ENCODE assay signal across 18 mouse cellular contexts in genomic region chr19:28534964-28535363, GRCm38 (mm10).
DNase-seq lines count a peak whose midpoint lies in the region; ATAC-seq and TF ChIP-seq lines count a peak whose summit lies in the region.
"Had no signal": no experiment of that assay in that cellular context is flagged by ENCODE, and none has a peak within 500 bp of the region (broad histone marks: within the 10 kb centered on the region; RNA-seq: fewer than 3 reads in every experiment).

No protein-coding gene starts in this region.

- no peaks in the 10 kb centered on the region for H3K27me3 ChIP-seq in midbrain, embryonic 10.5 days (ENCODE audit: low read depth, poor library complexity, severe bottlenecking)
- no peaks in the 10 kb centered on the region for H3K27me3 ChIP-seq in midbrain, embryonic 11.5 days (ENCODE audit: control insufficient read depth, insufficient read depth, low read length)
- H3K27me3 ChIP-seq: embryonic facial prominence, embryonic 12.5 days; forebrain, embryonic 13.5 days had no signal

- H3K4me3 ChIP-seq in layer of hippocampus, adult 2 months = no peak overlapping the region
- H3K4me3 ChIP-seq in midbrain, embryonic 10.5 days = no peak overlapping the region
- H3K4me3 ChIP-seq in midbrain, embryonic 11.5 days (ENCODE audit: low read depth, low read length) = no peak overlapping the region
- H3K4me3 ChIP-seq: embryonic facial prominence, embryonic 10.5 days; embryonic facial prominence, embryonic 12.5 days; forebrain, embryonic 13.5 days had no signal

- TF ChIP-seq POLR2A in brain, embryonic 14.5 days (IDR thresholded peaks at IDR 0.05; ENCODE audit: borderline replicate concordance, extremely low read depth, insufficient read depth, insufficient read length, poor library complexity, severe bottlenecking) = no peak

- H3K9ac ChIP-seq in midbrain, embryonic 11.5 days (ENCODE audit: low read length) = no peak overlapping the region
- H3K9ac ChIP-seq: embryonic facial prominence, embryonic 12.5 days; forebrain, embryonic 13.5 days had no signal

- 0 out of 2 replicates have a peak, but pooled peaks cover 5% of the 10 kb centered on the region for H3K9me3 ChIP-seq in midbrain, embryonic 10.5 days (replicated peaks)
- H3K9me3 ChIP-seq in midbrain, embryonic 11.5 days (ENCODE audit: control insufficient read depth, low read length) = no peaks in the 10 kb centered on the region
- H3K9me3 ChIP-seq: embryonic facial prominence, embryonic 10.5 days; embryonic facial prominence, embryonic 12.5 days; forebrain, embryonic 13.5 days had no signal

- H3K36me3 ChIP-seq in midbrain, embryonic 10.5 days = peaks cover 9% of the 10 kb centered on the region
- no peaks in the 10 kb centered on the region for H3K36me3 ChIP-seq in midbrain, embryonic 11.5 days (ENCODE audit: control insufficient read depth, insufficient read depth, low read length)
- H3K36me3 ChIP-seq: embryonic facial prominence, embryonic 12.5 days had no signal

- H3K4me1 ChIP-seq in midbrain, embryonic 10.5 days = 0 out of 2 replicates have a peak, but pooled peaks cover 8% of the 10 kb centered on the region
- H3K4me1 ChIP-seq in midbrain, embryonic 11.5 days (ENCODE audit: control insufficient read depth, insufficient read depth, low read length) = no peaks in the 10 kb centered on the region
- H3K4me1 ChIP-seq: embryonic facial prominence, embryonic 12.5 days had no signal

- 78% methylated on average over 12 of the region's 12 CpGs for WGBS in midbrain, embryonic 10.5 days
- 65% methylated on average over 12 of the region's 12 CpGs for WGBS in midbrain, embryonic 11.5 days

- TF ChIP-seq CTCF in layer of hippocampus, adult 2 months (conservative IDR thresholded peaks at IDR 0.05) = no peak
- no peak for TF ChIP-seq CTCF in brain, embryonic 14.5 days (IDR thresholded peaks at IDR 0.05; ENCODE audit: borderline replicate concordance, extremely low read depth, insufficient read depth, insufficient read length)

- ATAC-seq in midbrain, embryonic 11.5 days (ENCODE audit: low FRiP score) = no peak
- ATAC-seq: forebrain, embryonic 13.5 days; forebrain, embryonic 16.5 days had no signal

- DNase-seq in layer of hippocampus, adult 2 months (ENCODE audit: low spot score in 2 of 2) = no peak
- DNase-seq in layer of hippocampus, postnatal 36 days = no peak
- peak; percentile 18 for DNase-seq in midbrain, embryonic 10.5 days (ENCODE audit: low spot score)
- DNase-seq in midbrain, embryonic 11.5 days (ENCODE audit: low spot score, missing footprints) = no peak
- DNase-seq in brain, embryonic 14.5 days (ENCODE audit: low read depth) = peak; percentile 50
- no peak for DNase-seq in heart, postnatal 25 days (ENCODE audit: low spot score)
- DNase-seq: adrenal gland, adult 2 months; adrenal gland, postnatal 10 days; adrenal gland, postnatal 25 days; cerebellum, adult 11-12 months; cerebellum, adult 2 months; cerebellum, adult 9-10 months; cerebellum, postnatal 10 days; cerebellum, postnatal 25 days had no signal

- H3K27ac ChIP-seq in layer of hippocampus, adult 2 months = peak overlapping the region; percentile 69
- H3K27ac ChIP-seq in midbrain, embryonic 10.5 days (replicated peaks) = no peak overlapping the region
- H3K27ac ChIP-seq in midbrain, embryonic 11.5 days (ENCODE audit: low read depth, low read length) = no peak overlapping the region
- H3K27ac ChIP-seq: embryonic facial prominence, embryonic 10.5 days; embryonic facial prominence, embryonic 12.5 days; forebrain, embryonic 13.5 days had no signal

- H3K4me2 ChIP-seq in midbrain, embryonic 11.5 days = no peak overlapping the region
- H3K4me2 ChIP-seq: embryonic facial prominence, embryonic 12.5 days; forebrain, embryonic 13.5 days had no signal

- intact Hi-C loops in heart, postnatal 25 days (cut with DNase I) = loop anchor here (10.0 kb wide), 1 partner anchor 370 kb away; no protein-coding TSS in a partner anchor

Comparison
In these comparisons a context has a peak if more than half of its experiments do, and no peak if none do; other contexts are left out.
1. DNase-seq: peak in midbrain, embryonic 10.5 days (single experiment) and brain, embryonic 14.5 days (single experiment); none in layer of hippocampus, adult 2 months (0 of 2), layer of hippocampus, postnatal 36 days (0 of 2), midbrain, embryonic 11.5 days (single experiment) and heart, postnatal 25 days (single experiment).